ENCODE assay signal across 7 mouse cellular contexts in genomic region chr1:180904815-180905080, GRCm38 (mm10). TPM values are rescaled to one million over a fixed set of nuclear protein-coding genes. Genes with fewer than 3 reads are reported as not detected.
DNase-seq lines count a peak whose midpoint lies in the region; ATAC-seq and TF ChIP-seq lines count a peak whose summit lies in the region.

No protein-coding gene starts in this region.

- no peaks in the 10 kb centered on the region for H3K27me3 ChIP-seq in spleen, adult 2 months (ENCODE audit: control insufficient read depth, insufficient read depth, low read length)
- H3K27me3 ChIP-seq in forebrain, embryonic 12.5 days = no peaks in the 10 kb centered on the region
- H3K27me3 ChIP-seq in liver, embryonic 12.5 days (replicated peaks) = no peaks in the 10 kb centered on the region
- no peaks in the 10 kb centered on the region for H3K27me3 ChIP-seq in stomach, embryonic 16.5 days (ENCODE audit: control insufficient read depth, insufficient read depth, low read length)

- peak overlapping the region; percentile 44 for H3K27ac ChIP-seq in spleen, adult 2 months (ENCODE audit: insufficient read depth, low read length)
- H3K27ac ChIP-seq in forebrain, embryonic 12.5 days = no peak overlapping the region
- peak overlapping the region; percentile 97 for H3K27ac ChIP-seq in liver, embryonic 12.5 days
- peak overlapping the region; percentile 83 for H3K27ac ChIP-seq in stomach, embryonic 16.5 days (ENCODE audit: low read length)

- H3K36me3 ChIP-seq in spleen, adult 2 months (ENCODE audit: control insufficient read depth, insufficient read depth, low read length) = peaks cover 18% of the 10 kb centered on the region
- H3K36me3 ChIP-seq in forebrain, embryonic 12.5 days (replicated peaks) = peaks cover 34% of the 10 kb centered on the region
- H3K36me3 ChIP-seq in liver, embryonic 12.5 days = peaks cover 45% of the 10 kb centered on the region
- peaks cover 4% of the 10 kb centered on the region; the same call in 1 of the 2 replicates for H3K36me3 ChIP-seq in stomach, embryonic 16.5 days (ENCODE audit: control insufficient read depth, insufficient read depth, low read length)

- no peak for DNase-seq in spleen, adult 2 months (ENCODE audit: low read depth in 1 of 2, low spot score in 2 of 2)
- DNase-seq in spleen, postnatal 10 days (ENCODE audit: low spot score in 2 of 2) = no peak
- DNase-seq in thymus, postnatal 10 days (ENCODE audit: low spot score in 2 of 2) = no peak
- DNase-seq in spleen, postnatal 36 days (ENCODE audit: low spot score in 2 of 2) = no peak

- no peak for TF ChIP-seq POLR2A in spleen, adult 2 months (IDR thresholded peaks at IDR 0.05; ENCODE audit: low read depth, low read length)

- ATAC-seq in forebrain, embryonic 12.5 days (ENCODE audit: low FRiP score) = no peak
- ATAC-seq in liver, embryonic 12.5 days = no peak
- no peak for ATAC-seq in stomach, embryonic 16.5 days (ENCODE audit: insufficient read depth, low FRiP score)

- TF ChIP-seq CTCF in spleen, adult 2 months (IDR thresholded peaks at IDR 0.05; ENCODE audit: extremely low read depth, insufficient read depth, insufficient read length, insufficient replicate concordance) = no peak

- H3K4me1 ChIP-seq in spleen, adult 2 months (ENCODE audit: control insufficient read depth, insufficient read depth, insufficient read length) = peaks cover 6% of the 10 kb centered on the region; the same call in 1 of the 2 replicates
- peaks cover 21% of the 10 kb centered on the region for H3K4me1 ChIP-seq in forebrain, embryonic 12.5 days
- peaks cover 76% of the 10 kb centered on the region for H3K4me1 ChIP-seq in liver, embryonic 12.5 days
- peaks cover 9% of the 10 kb centered on the region; the same call in 1 of the 2 replicates for H3K4me1 ChIP-seq in stomach, embryonic 16.5 days (ENCODE audit: control insufficient read depth, insufficient read depth, low read length)

- whole genome bisulfite sequencing in spleen, adult 2 months = 1% methylated on average over 5 of the region's 5 CpGs
- 4% methylated on average over 5 of the region's 5 CpGs for WGBS in forebrain, embryonic 12.5 days
- 2% methylated on average over 5 of the region's 5 CpGs for WGBS in liver, embryonic 12.5 days (ENCODE audit: insufficient replicate concordance)
- WGBS in stomach, embryonic 16.5 days = 5% methylated on average over 5 of the region's 5 CpGs

- H3K4me2 ChIP-seq in forebrain, embryonic 12.5 days = peak overlapping the region; percentile 81
- peak overlapping the region; percentile 81 for H3K4me2 ChIP-seq in liver, embryonic 12.5 days
- peak overlapping the region; percentile 87 for H3K4me2 ChIP-seq in stomach, embryonic 16.5 days (ENCODE audit: low read depth, low read length)

- H3K4me3 ChIP-seq in spleen, adult 2 months (ENCODE audit: extremely low read depth, insufficient read depth, insufficient read length) = peak overlapping the region; percentile 87
- H3K4me3 ChIP-seq in forebrain, embryonic 12.5 days (replicated peaks) = peak overlapping the region; percentile 84
- peak overlapping the region; percentile 93 for H3K4me3 ChIP-seq in liver, embryonic 12.5 days
- peak overlapping the region; percentile 78 for H3K4me3 ChIP-seq in stomach, embryonic 16.5 days (replicated peaks; ENCODE audit: low read length)

- no peaks in the 10 kb centered on the region for H3K9me3 ChIP-seq in forebrain, embryonic 12.5 days
- H3K9me3 ChIP-seq in liver, embryonic 12.5 days (replicated peaks) = no peaks in the 10 kb centered on the region
- H3K9me3 ChIP-seq in stomach, embryonic 16.5 days (replicated peaks; ENCODE audit: control insufficient read depth, low read length) = no peaks in the 10 kb centered on the region

- peak overlapping the region; percentile 86 for H3K9ac ChIP-seq in forebrain, embryonic 12.5 days
- H3K9ac ChIP-seq in liver, embryonic 12.5 days = peak overlapping the region; percentile 95
- peak overlapping the region; percentile 85 for H3K9ac ChIP-seq in stomach, embryonic 16.5 days (ENCODE audit: low read length)

RNA-seq across cellular contexts. Expression of gene Pycr2, which starts 0.7 kb away (rescaled TPM):
- 41.7 and 53.9 TPM in 2 replicates for polyA plus RNA-seq in spleen, adult 2 months (2012; rRNA removed)
- 98.3 and 98.4 TPM in 2 replicates for polyA plus RNA-seq in forebrain, embryonic 12.5 days (2016; fragmentation: Nextera tagmentation; extraction: Ambion mirVana)
- polyA plus RNA-seq in liver, embryonic 12.5 days (2016; fragmentation: Nextera tagmentation; extraction: Ambion mirVana) = 146 and 150 TPM in 2 replicates
- 99.6 and 105 TPM in 2 replicates for polyA plus RNA-seq in stomach, embryonic 16.5 days (2015; fragmentation: Nextera tagmentation; extraction: Ambion mirVana)

RNA-seq across cellular contexts. Expression of gene Lefty2, which starts 11.8 kb away (rescaled TPM):
- not detected in 2 replicates for polyA plus RNA-seq in spleen, adult 2 months (2012; rRNA removed)
- polyA plus RNA-seq in forebrain, embryonic 12.5 days (2016; fragmentation: Nextera tagmentation; extraction: Ambion mirVana) = 0.17 TPM in 1 of 2 replicates, not detected in the other
- polyA plus RNA-seq in liver, embryonic 12.5 days (2016; fragmentation: Nextera tagmentation; extraction: Ambion mirVana) = not detected in 2 replicates
- polyA plus RNA-seq in stomach, embryonic 16.5 days (2015; fragmentation: Nextera tagmentation; extraction: Ambion mirVana) = 0.35 TPM in 1 of 2 replicates, not detected in the other

RNA-seq across cellular contexts. Expression of gene Lefty1, which starts 30.1 kb away (rescaled TPM):
- polyA plus RNA-seq in spleen, adult 2 months (2012; rRNA removed) = 10.9 and 16.8 TPM in 2 replicates
- 0.24 and 0.34 TPM in 2 replicates for polyA plus RNA-seq in forebrain, embryonic 12.5 days (2016; fragmentation: Nextera tagmentation; extraction: Ambion mirVana)
- polyA plus RNA-seq in liver, embryonic 12.5 days (2016; fragmentation: Nextera tagmentation; extraction: Ambion mirVana) = 4.7 and 7.1 TPM in 2 replicates
- polyA plus RNA-seq in stomach, embryonic 16.5 days (2015; fragmentation: Nextera tagmentation; extraction: Ambion mirVana) = 4.0 and 4.2 TPM in 2 replicates

RNA-seq across cellular contexts. Expression of gene Tmem63a, which starts 37.4 kb away (rescaled TPM):
- 38.6 and 42.5 TPM in 2 replicates for polyA plus RNA-seq in spleen, adult 2 months (2012; rRNA removed)
- polyA plus RNA-seq in forebrain, embryonic 12.5 days (2016; fragmentation: Nextera tagmentation; extraction: Ambion mirVana) = 2.0 and 2.4 TPM in 2 replicates
- polyA plus RNA-seq in liver, embryonic 12.5 days (2016; fragmentation: Nextera tagmentation; extraction: Ambion mirVana) = 6.5 and 6.6 TPM in 2 replicates
- 29.2 and 35.3 TPM in 2 replicates for polyA plus RNA-seq in stomach, embryonic 16.5 days (2015; fragmentation: Nextera tagmentation; extraction: Ambion mirVana)

RNA-seq across cellular contexts. Expression of gene Sde2, which starts 53.8 kb away (rescaled TPM):
- 7.1 and 9.3 TPM in 2 replicates for polyA plus RNA-seq in spleen, adult 2 months (2012; rRNA removed)
- 39.0 and 39.1 TPM in 2 replicates for polyA plus RNA-seq in forebrain, embryonic 12.5 days (2016; fragmentation: Nextera tagmentation; extraction: Ambion mirVana)
- 39.2 and 39.4 TPM in 2 replicates for polyA plus RNA-seq in liver, embryonic 12.5 days (2016; fragmentation: Nextera tagmentation; extraction: Ambion mirVana)
- 34.9 and 36.5 TPM in 2 replicates for polyA plus RNA-seq in stomach, embryonic 16.5 days (2015; fragmentation: Nextera tagmentation; extraction: Ambion mirVana)
